In the genomic region with DNA sequence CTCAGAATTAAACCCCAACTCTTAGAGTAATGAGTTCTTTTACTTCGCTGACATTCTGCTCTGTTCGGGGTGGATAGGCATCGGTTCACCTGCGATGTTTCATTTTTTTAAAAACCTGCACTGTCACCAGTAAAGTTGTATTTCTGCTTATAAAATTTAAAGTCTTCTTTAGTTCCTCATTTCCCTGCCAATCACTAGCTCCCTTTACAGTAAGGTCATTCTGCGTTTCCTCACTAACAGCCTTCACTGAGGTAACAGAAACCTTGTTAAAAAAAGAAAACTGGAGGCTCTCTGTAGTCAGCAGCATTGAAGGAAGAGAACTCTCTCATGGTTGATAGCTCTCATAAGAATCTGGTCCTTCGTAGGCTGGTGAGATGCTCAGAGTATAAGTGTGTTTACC, we compare ENCODE assay signal across 20 mouse cellular contexts.
DNase-seq lines count a peak whose midpoint lies in the region; ATAC-seq and TF ChIP-seq lines count a peak whose summit lies in the region.
"Had no signal": no experiment of that assay in that cellular context is flagged by ENCODE, and none has a peak within 500 bp of the region (broad histone marks: within the 10 kb centered on the region; RNA-seq: fewer than 3 reads in every experiment).

No protein-coding gene starts in this region.

- intact Hi-C loops in gastrocnemius, adult 2 months (cut with DNase I): no loop called here

- H3K27ac ChIP-seq in gastrocnemius, adult 2 months: no peak overlapping the region
- H3K27ac ChIP-seq: embryonic facial prominence, embryonic 12.5 days; forebrain, embryonic 12.5 days; heart, embryonic 10.5 days; hindbrain, embryonic 13.5 days; hindbrain, postnatal 0 days had no signal

- H3K4me3 ChIP-seq in gastrocnemius, adult 2 months: no peak overlapping the region
- H3K4me3 ChIP-seq: embryonic facial prominence, embryonic 12.5 days; forebrain, embryonic 12.5 days; heart, embryonic 10.5 days; hindbrain, embryonic 13.5 days had no signal

- TF ChIP-seq CTCF in gastrocnemius, adult 2 months (IDR thresholded peaks at IDR 0.05): no peak

- peak; percentile 94 for ATAC-seq in common myeloid progenitor, adult 5-6 weeks (replicated peaks; ENCODE audit: low read depth, poor library complexity, severe bottlenecking)
- peak; percentile 88 for ATAC-seq in megakaryocyte, adult 5-6 weeks (ENCODE audit: poor library complexity, severe bottlenecking)
- ATAC-seq: forebrain, embryonic 16.5 days; hindbrain, postnatal 0 days had no signal

- peak; percentile 67 for DNase-seq in A20 (ENCODE audit: low read depth, low spot score)
- DNase-seq in Muller cell, postnatal 12 days (ENCODE audit: inconsistent ontology term): no peak
- no peak for DNase-seq in thymus, postnatal 4 days
- no peak for DNase-seq in gastrocnemius, adult 2 months
- DNase-seq: adrenal gland, adult 8-10 months; adrenal gland, postnatal 36 days; cerebellum, adult 8-10 months; cerebellum, postnatal 14 days; gastrocnemius, postnatal 36 days; heart, adult 18-20 months; heart, postnatal 10 days; heart, postnatal 4 days had no signal
